Mouse (Mus musculus) ES-E14 (cell line): ENCODE measurements at regions not wholly inside any gene's neighbourhood (a gene's known extent, or its start where the extent isn't known, plus 50 kb on each side); places are given as distances from the start of the nearest gene placed in this dataset.

Experiments
- CHD2 ChIP-seq: IDR thresholded peaks from 2 replicates; pipeline ENCODE4 v1.6.1; 2014; ENCODE audit warnings: mild to moderate bottlenecking, low read depth, low read length, inconsistent platforms
- HCFC1 ChIP-seq: IDR thresholded peaks from 2 replicates; pipeline ENCODE4 v1.6.1; 2012; ENCODE audit warnings: low read length, inconsistent platforms, borderline replicate concordance; ENCODE audit not compliant: insufficient read depth
- ZC3H11A ChIP-seq: IDR thresholded peaks from 2 replicates; pipeline ENCODE4 v1.6.1; 2012; ENCODE audit warnings: low read depth, mild to moderate bottlenecking, inconsistent platforms, low read length, borderline replicate concordance
- ZNF384 ChIP-seq: IDR thresholded peaks from 2 replicates; pipeline ENCODE4 v1.6.1; 2012; ENCODE audit warnings: low read depth, low read length, inconsistent platforms

DNA sequence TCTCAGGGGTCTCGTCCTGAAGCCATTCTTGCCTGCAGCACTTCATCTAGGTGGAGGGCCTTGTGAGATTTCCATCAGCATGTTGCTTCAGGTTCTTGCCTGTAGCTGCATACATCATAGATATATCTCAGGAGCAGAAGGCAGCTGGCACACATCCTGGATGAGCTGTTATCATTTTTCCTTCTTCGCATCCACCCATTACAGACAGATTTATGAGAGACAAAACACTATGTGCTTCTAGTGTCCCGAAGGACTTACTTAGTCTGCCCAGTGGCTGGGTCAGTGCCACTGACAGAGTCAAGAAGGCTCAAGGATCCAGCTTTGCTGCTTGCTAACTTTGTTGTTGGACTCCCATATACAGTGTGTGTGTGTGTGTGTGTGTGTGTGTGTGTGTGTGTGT is 163.9 kb downstream of the Cog6 start:
- TF ChIP-seq HCFC1 = no peak
- TF ChIP-seq ZNF384 = no peak
- no peak for TF ChIP-seq ZC3H11A
- TF ChIP-seq CHD2 = no peak
